Mouse (Mus musculus) lung, embryonic 16.5 days (tissue): ENCODE data around the gene Awat1. TPM values are rescaled to one million over a fixed set of nuclear protein-coding genes. Genes with fewer than 3 reads are reported as not detected.

Source experiments
- ATAC-seq: fragments of 200-750 bp; cut with Nextera tagmentation; 2 replicates; pipeline ENCODE4 v1.8.0; 2017; ENCODE audit warnings: low read depth, mild to moderate bottlenecking, moderate library complexity
- H3K27ac ChIP-seq: fragments of 300-500 bp; sonication (generic); 2 replicates; pipeline ENCODE4 v1.5.1; 2014; ENCODE audit warnings: mild to moderate bottlenecking, control low read depth, low read length
- H3K27me3 ChIP-seq: fragments of 300-500 bp; sonication (generic); 2 replicates; pipeline ENCODE4 v1.6.1; 2014; ENCODE audit warnings: low read depth, low read length, mixed read lengths; ENCODE audit not compliant: control insufficient read depth, insufficient read depth
- H3K36me3 ChIP-seq: fragments of 300-500 bp; sonication (generic); 2 replicates; pipeline ENCODE4 v1.6.1; 2014; ENCODE audit warnings: low read length; ENCODE audit not compliant: control insufficient read depth, insufficient read depth
- H3K4me1 ChIP-seq: fragments of 300-500 bp; sonication (generic); replicated peaks from 2 replicates; pipeline ENCODE4 v1.6.1; 2014; ENCODE audit warnings: low read length, mixed read lengths; ENCODE audit not compliant: control insufficient read depth, insufficient read depth
- H3K4me2 ChIP-seq: fragments of 300-500 bp; sonication (generic); 2 replicates; pipeline ENCODE4 v1.6.1; 2014; ENCODE audit warnings: low read depth, low read length, control low read depth
- H3K4me3 ChIP-seq: fragments of 300-500 bp; sonication (generic); 2 replicates; pipeline ENCODE4 v1.5.1; 2014; ENCODE audit warnings: mild to moderate bottlenecking, low read length, control low read depth
- H3K9ac ChIP-seq: fragments of 300-500 bp; sonication (generic); 2 replicates; pipeline ENCODE4 v1.6.1; 2014; ENCODE audit warnings: low read length, control low read depth
- H3K9me3 ChIP-seq: fragments of 300-500 bp; sonication (generic); 2 replicates; pipeline ENCODE4 v1.6.1; 2016; ENCODE audit warnings: low read length; ENCODE audit not compliant: control insufficient read depth
- WGBS: fragments of 180-500 bp; shearing (Covaris S2); extraction: QIAGEN DNeasy Blood & Tissue Kit; methylation state at CpG from one replicate; pipeline ENCODE4 v1.1.7; 2014; 5-methylcytosine and 5-hydroxymethylcytosine counted together
- polyA plus RNA-seq: library from polyadenylated mRNA; unstranded; fragments of >200 nt; fragmentation: Nextera tagmentation; extraction: Ambion mirVana; gene quantifications from 2 replicates; pipeline ENCODE4 v1.2.1, GENCODE M21; 2015

The Awat1 gene
- polyA plus RNA-seq: not detected in 2 replicates

DNA sequence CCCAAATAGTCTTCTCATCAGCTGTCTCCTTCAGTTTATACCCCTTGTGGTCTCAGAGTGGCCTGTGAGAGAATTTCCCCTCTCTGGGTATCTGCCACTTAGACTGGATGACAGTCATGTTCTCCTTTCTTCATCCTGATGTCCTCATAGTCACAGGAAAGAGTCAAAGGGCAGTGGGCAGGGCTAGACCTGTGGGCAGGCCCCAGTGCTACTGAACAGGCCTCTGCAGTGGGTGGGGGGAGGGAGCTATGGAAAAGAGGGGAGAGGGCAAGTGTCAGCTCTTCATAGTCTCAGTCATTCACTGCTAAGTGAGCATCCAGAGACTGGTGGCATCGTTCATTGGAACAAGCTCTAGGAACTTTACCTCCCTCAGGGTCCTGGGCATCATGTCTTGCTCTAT is at the start of gene Awat1:
Gene Awat1 (plus strand): TSS at position 301 of the 400 bp plus-strand sequence.
- Histone ChIP-seq H3K36me3 (no peaks in the 10 kb centered on the region), H3K9me3 (no peaks in the 10 kb centered on the region), H3K4me1 (no peaks in the 10 kb centered on the region), H3K27me3 (no peaks in the 10 kb centered on the region), H3K4me2 (no peak within 1 kb of the TSS), H3K4me3 (no peak within 1 kb of the TSS), H3K9ac (no peak within 1 kb of the TSS), H3K27ac (no peak within 1 kb of the TSS)
- ATAC-seq: no peak
- 81% methylated on average over 1 of the region's 1 CpGs for WGBS

DNA sequence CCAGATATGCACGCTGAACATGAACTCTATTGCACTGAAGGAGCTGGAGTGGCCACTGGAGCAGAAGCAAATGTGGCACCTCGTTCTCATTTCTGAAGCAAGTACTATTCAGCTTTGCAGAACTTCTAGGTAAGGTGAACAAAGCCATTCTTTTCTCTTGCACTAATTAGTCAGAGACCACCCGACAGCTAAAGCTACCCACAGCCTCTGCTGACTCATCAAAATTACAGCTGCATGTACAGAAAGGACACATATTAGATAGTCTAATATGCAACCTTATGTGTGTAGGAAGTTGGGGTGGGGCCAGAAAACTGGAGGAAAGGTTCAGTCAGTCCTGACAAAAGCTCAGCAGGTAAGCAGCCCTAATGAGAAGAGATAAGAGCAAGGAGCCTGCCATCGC is 47.6 kb upstream of the Awat1 start, which contains the start of gene Dgat2l6:
Gene Dgat2l6 (plus strand): TSS at position 368 of the 400 bp plus-strand sequence.
- no peaks in the 10 kb centered on the region for H3K36me3 ChIP-seq
- no peak within 1 kb of the TSS for H3K4me2 ChIP-seq
- H3K9ac ChIP-seq: no peak within 1 kb of the TSS
- no peaks in the 10 kb centered on the region for H3K4me1 ChIP-seq
- H3K9me3 ChIP-seq: no peaks in the 10 kb centered on the region
- no peaks in the 10 kb centered on the region; the same call in 1 of the 2 replicates for H3K27me3 ChIP-seq
- ATAC-seq: no peak
- no peak within 1 kb of the TSS for H3K27ac ChIP-seq
- WGBS: 68% methylated on average over 4 of the region's 4 CpGs
- no peak within 1 kb of the TSS for H3K4me3 ChIP-seq

GRCm38 (mm10) chrX:100556026-100556425 is 16.0 kb upstream of the Awat1 start:
- Histone ChIP-seq H3K27ac (no peak overlapping the region), H3K4me2 (no peak overlapping the region), H3K27me3 (no peaks in the 10 kb centered on the region; the same call in 1 of the 2 replicates), H3K36me3 (no peaks in the 10 kb centered on the region), H3K9me3 (no peaks in the 10 kb centered on the region), H3K4me3 (no peak overlapping the region), H3K9ac (no peak overlapping the region), H3K4me1 (no peaks in the 10 kb centered on the region)
- 70% methylated on average over 3 of the region's 3 CpGs for WGBS
- no peak for ATAC-seq

GRCm38 (mm10) chrX:100565696-100566095 is 6.4 kb upstream of the Awat1 start:
- H3K4me3 ChIP-seq: no peak overlapping the region
- no peaks in the 10 kb centered on the region for H3K4me1 ChIP-seq
- no peak overlapping the region for H3K9ac ChIP-seq
- WGBS: 67% methylated on average over 3 of the region's 3 CpGs
- no peaks in the 10 kb centered on the region for H3K36me3 ChIP-seq
- H3K27ac ChIP-seq: no peak overlapping the region
- no peaks in the 10 kb centered on the region for H3K27me3 ChIP-seq
- H3K4me2 ChIP-seq: no peak overlapping the region
- ATAC-seq: no peak
- H3K9me3 ChIP-seq: no peaks in the 10 kb centered on the region

DNA sequence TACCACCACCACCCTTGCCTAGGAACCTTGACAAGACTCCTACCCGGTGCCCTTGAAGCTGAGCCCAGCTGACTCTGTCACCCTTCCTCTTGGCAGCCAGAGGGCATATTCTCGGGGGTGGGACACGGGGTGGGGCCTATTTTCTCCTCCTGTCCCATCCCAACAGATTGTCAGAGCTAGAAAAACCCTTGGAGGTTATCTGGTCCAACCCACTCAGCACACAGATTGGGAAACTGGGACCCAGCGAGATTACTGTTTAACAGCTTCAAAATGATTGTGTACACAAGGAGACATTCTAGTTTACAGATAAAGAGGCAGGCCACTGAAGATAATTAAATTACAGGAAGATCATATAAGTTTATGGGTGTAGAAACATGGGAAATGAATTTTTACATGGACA is 22.7 kb downstream of the Awat1 start, which contains the start of gene P2ry4:
Gene P2ry4 (minus strand): TSS at position 79 of the 400 bp plus-strand sequence.
- Histone ChIP-seq H3K9me3 (no peaks in the 10 kb centered on the region), H3K9ac (no peak within 1 kb of the TSS), H3K4me3 (no peak within 1 kb of the TSS), H3K36me3 (no peaks in the 10 kb centered on the region), H3K4me2 (no peak within 1 kb of the TSS), H3K4me1 (no peaks in the 10 kb centered on the region), H3K27me3 (peaks cover 2% of the 10 kb centered on the region), H3K27ac (no peak within 1 kb of the TSS)
- WGBS: 54% methylated on average over 4 of the region's 4 CpGs
- no peak for ATAC-seq

DNA sequence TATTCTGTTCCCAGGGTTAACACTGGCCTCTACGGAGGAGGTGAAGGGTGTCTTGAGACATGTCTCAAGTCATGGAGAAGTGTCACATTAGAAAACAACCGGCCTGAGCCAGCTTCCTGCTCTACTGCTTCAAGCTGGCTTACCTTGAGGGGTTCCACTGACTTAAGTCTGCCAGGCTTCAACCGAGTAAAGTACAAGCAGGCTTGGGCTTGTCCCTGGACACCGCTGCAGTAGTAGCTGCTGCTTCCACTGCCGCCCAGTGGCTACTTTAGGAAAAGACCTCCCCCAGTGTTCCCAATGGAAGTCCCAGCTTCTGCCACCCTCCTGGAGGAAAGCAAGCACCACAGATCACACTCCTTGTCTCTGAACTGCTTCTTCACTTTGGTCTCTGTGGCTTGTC is 25.4 kb downstream of the Awat1 start:
- Histone ChIP-seq H3K27me3 (no peaks in the 10 kb centered on the region; the same call in none of the 2 replicates), H3K36me3 (no peaks in the 10 kb centered on the region), H3K4me1 (no peaks in the 10 kb centered on the region), H3K9me3 (no peaks in the 10 kb centered on the region), H3K27ac (no peak overlapping the region), H3K4me2 (no peak overlapping the region), H3K4me3 (no peak overlapping the region), H3K9ac (no peak overlapping the region)
- no peak for ATAC-seq
- WGBS: 35% methylated on average over 5 of the region's 5 CpGs

- H3K4me2 ChIP-seq: no peak overlapping the region
Observed at GRCm38 (mm10) chrX:100599755-100600154, 27.7 kb downstream of the Awat1 start.

GRCm38 (mm10) chrX:100605314-100605713 is 33.3 kb downstream of the Awat1 start, which contains the start of gene Arr3:
TSS of gene Arr3 (plus strand) at chrX:100605497.
- Histone ChIP-seq H3K4me2 (no peak within 1 kb of the TSS), H3K4me3 (no peak within 1 kb of the TSS), H3K27me3 (peaks cover 3% of the 10 kb centered on the region; the same call in 1 of the 2 replicates), H3K9ac (no peak within 1 kb of the TSS), H3K36me3 (no peaks in the 10 kb centered on the region), H3K9me3 (no peaks in the 10 kb centered on the region), H3K27ac (no peak within 1 kb of the TSS), H3K4me1 (no peaks in the 10 kb centered on the region)
- ATAC-seq: no peak
- WGBS: 68% methylated on average over 1 of the region's 1 CpGs

More at GRCm38 (mm10) chrX:100599755-100600154, 27.7 kb downstream of the Awat1 start:
- WGBS: 68% methylated on average over 4 of the region's 4 CpGs
- H3K4me3 ChIP-seq: no peak overlapping the region
- no peak overlapping the region for H3K9ac ChIP-seq
- peaks cover 3% of the 10 kb centered on the region for H3K27me3 ChIP-seq
- ATAC-seq: no peak
- no peaks in the 10 kb centered on the region for H3K9me3 ChIP-seq
- no peaks in the 10 kb centered on the region for H3K36me3 ChIP-seq
- H3K4me1 ChIP-seq: no peaks in the 10 kb centered on the region
- no peak overlapping the region for H3K27ac ChIP-seq

- 0 out of 2 replicates have a peak, but pooled peaks cover 4% of the 10 kb centered on the region for H3K36me3 ChIP-seq
- H3K9ac ChIP-seq: no peak overlapping the region
- H3K27me3 ChIP-seq: peaks cover 4% of the 10 kb centered on the region
- no peak for ATAC-seq
- 51% methylated on average over 3 of the region's 3 CpGs for WGBS
- H3K4me3 ChIP-seq: no peak overlapping the region
- H3K9me3 ChIP-seq: no peaks in the 10 kb centered on the region
- no peaks in the 10 kb centered on the region for H3K4me1 ChIP-seq
- H3K4me2 ChIP-seq: no peak overlapping the region
- H3K27ac ChIP-seq: no peak overlapping the region
Observed at GRCm38 (mm10) chrX:100618488-100618887, 46.4 kb downstream of the Awat1 start.
